Mouse (Mus musculus) adrenal gland, adult (tissue): ENCODE measurements around the gene Ndst2.

Source experiments
- DNase-seq, 2 experiments: peaks; one replicate each; pipeline ENCODE4 v3.0.0; 2022 to 2023; ENCODE audit warnings: low spot score in 1 of 2; ENCODE audit not compliant: inconsistent age in 2 of 2

Ndst2 gene

DNA sequence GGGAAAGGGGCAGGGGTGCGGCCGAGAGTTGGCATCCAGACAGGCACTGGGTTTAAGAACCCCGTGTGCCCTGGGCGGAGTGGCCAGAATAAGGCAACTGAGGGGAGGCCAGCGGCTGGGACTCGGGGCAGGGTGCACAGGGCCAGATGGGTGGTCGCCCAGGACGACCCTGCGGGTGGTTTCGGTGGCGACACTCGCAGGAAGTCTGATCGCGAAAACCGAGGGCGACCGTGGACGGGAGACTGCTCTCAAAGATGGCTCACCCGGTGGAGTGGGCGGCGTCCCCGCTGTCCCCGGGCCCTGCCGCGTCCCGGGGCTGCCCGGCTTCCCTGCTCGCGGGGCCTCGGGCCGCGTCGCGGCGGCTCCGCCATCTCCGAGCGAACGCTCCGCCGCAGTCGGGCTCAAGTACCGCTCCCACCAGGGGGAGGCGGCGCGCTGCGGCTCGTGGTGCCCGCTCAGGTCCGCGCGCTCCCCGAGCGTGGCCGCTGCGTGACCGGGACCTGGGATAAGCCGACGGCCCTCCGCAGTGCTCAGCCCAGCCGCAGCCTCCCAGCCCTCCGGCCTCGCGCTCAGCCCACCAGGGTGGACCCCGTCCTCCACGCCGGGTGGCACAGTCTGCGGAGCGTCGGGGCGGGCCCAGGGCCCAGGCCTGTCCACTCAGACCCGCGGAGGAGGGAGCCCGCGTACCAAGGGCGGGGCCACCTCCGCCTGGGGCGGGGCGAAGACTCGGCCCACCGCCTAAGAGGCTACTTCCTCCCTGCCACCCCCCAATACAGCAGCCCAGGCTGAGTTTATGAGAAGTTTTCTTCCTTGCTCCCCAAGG lies at the start of gene Ndst2:
Gene Ndst2 (minus strand): TSS at position 611 of the 823 bp plus-strand sequence.
- DNase-seq, result peak; percentile 92 to 97

GRCm38 (mm10) chr14:20783526-20783925 lies 49.2 kb upstream of the Ndst2 start:
- DNase-seq, result peak in 1 of 2 experiments; percentile 65

DNA sequence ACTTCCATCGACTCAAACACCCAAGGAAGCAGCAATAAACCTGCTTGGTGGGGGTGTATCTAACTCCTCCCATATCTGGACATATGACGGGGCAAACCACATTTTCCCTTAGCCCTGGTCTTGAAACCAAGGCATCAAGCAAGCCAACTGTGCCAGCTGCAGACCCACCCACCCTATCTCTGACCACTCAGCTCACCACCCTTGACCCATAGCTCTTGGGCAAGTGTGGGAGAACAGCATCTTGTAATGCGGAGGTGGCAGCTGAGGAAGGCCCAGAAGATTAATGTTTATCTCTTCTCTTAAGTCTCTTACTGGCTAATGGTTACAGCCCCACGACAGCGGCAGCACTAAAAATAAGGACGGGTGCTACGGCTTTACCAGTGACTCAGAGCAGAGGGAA lies 48.5 kb upstream of the Ndst2 start:
- DNase-seq, result no peak

DNA sequence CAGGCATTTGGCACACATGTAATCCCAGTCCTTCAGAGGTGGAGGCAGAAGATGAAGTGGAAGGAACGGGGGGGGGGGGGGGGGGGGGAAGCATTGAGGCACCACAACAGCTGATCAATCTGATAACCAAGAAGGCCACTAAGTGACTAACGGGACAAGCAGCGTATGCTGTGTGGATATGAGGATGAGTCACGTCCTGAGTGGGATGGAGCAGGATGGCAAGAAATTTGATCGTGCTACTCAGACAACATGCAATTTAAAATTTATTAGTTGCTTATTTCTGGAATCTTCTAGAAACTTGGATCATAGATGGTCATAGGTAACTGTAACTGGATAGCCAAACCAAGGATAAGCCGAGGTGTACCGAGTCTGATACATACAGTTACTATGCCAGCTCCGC lies 45.9 kb upstream of the Ndst2 start:
- peak; percentile 59 to 77 for DNase-seq

DNA sequence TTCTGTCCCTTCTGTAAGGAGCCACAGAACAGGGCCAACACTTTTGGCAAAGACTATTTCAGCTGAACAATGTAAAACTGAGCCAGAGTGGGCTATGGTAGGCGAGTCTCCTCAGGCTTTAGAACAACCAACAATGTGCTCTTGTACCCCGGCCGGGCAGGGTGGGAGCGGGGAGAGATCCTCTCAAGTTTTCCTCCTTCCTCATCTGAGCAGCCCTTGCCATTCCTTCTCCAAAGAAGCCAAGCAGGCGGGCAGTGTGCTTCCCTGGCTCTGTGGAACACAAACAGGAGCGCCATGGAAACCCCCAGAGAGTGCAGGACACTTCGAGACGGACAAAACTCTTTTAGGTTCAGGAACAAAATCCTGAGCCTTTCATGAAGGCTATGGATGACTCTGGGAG lies 44.1 kb upstream of the Ndst2 start:
- no peak for DNase-seq

- DNase-seq, result peak in 1 of 2 experiments; percentile 56
Observed at GRCm38 (mm10) chr14:20775661-20776060, 41.3 kb upstream of the Ndst2 start.

DNA sequence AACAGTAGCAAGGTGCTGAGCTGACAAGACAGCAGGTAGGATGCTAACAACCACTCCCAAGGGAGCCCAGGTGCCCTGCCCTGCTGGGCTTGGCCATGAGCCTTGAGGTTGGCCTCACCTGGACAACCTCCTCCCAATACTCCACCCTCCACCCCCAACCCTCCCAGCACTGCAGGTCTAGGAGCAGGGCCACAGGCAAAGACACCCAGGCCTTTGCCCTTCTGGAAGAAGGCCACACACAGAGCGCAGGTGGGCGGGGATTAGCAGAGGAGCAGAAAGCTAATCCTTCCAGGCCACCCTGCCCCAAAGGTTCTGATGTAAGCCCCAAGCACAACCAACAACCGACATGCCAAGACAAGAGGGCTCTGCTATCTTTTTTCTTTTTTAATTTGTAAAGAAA lies 39.0 kb upstream of the Ndst2 start:
- DNase-seq, result peak in 1 of 2 experiments; percentile 43

DNA sequence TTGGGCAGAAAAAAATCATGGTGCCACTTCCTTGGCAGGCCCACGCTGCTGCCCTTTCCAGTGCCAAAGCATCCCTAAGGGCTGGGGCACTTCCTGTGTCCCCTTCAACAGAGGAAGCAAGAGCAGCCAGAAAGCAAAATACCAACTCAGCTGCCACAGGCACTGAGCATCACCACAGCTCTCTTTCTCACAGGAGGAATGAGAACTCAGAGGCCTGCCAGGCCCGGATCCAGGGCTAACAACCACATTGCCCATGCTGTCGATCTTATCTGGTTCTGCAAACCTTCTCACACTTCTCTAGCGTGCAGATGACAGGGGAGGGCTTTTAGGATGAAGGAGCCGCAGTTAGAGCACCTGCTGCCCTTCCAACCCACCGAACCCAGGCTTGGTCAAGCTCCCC lies 38.4 kb upstream of the Ndst2 start:
- peak in 1 of 2 experiments; percentile 44 for DNase-seq

- DNase-seq, result no peak
Observed at GRCm38 (mm10) chr14:20771941-20772340, 37.6 kb upstream of the Ndst2 start.

- no peak for DNase-seq
Observed at GRCm38 (mm10) chr14:20768581-20768980, 34.2 kb upstream of the Ndst2 start.

- DNase-seq, result no peak
Observed at GRCm38 (mm10) chr14:20767936-20768335, 33.6 kb upstream of the Ndst2 start.

DNA sequence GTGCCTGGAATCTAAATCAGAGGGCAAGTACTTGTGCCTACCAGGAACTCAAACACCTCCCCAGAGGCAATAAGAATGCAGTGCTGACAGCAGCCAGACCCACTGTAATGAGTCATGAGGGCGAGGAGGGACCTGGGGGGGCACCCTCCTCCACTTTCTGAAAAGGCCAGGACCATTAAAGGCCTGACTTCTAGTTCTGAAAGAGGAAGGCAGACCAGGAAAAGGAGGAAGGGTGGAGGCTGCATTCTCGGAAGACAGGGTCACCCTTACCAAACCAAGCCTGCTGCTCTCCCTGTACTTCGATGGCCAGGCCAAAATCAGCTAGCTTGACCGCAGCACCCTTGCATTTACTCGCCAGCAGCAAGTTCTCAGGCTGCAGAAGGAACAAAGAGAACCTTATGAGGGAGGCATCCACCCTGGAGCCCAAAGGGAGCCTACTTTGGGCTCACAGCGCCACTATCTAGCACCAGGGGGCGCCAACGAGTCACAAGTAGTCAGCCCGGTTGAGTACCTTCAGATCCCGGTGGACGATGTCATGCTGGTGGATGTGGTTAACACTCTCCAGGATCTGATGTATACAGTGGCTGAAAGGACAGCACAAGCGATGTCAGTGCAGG lies 31.4 kb upstream of the Ndst2 start:
- DNase-seq, result peak; percentile 87 to 96

GRCm38 (mm10) chr14:20764942-20765341 lies 30.6 kb upstream of the Ndst2 start:
- DNase-seq, result no peak

DNA sequence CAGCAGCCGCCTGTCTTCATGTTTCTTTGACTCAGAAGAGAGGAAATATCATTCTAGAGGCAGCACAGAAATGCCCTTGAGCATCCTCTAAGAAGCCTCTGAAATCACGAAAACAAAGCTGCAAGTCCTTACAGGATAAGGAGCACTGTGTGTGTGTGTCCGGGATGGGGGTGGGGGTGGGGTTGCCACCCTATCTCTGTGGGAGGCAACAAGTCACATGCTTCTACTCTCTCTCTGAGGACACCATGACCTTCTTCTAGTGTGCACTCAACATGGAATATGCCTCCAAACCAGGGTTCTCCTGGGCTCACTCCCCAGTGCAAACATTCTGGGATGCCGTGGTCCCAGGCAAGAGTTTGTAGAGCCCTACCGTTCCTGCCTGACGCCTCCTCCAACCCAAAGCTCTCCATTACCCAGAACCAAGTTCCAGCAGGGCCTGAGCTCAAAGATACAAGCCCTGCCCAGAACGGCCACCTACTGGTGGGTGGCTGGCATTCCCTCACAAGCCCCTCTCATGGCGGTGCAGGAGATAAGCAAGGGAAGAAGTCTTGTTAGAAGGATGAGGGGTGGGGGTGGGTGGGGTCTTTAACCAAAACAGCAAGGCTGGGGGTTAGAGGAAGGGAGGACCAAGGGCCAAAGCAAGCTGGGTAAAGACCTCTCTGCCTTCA lies 24.5 kb upstream of the Ndst2 start:
- no peak for DNase-seq

DNA sequence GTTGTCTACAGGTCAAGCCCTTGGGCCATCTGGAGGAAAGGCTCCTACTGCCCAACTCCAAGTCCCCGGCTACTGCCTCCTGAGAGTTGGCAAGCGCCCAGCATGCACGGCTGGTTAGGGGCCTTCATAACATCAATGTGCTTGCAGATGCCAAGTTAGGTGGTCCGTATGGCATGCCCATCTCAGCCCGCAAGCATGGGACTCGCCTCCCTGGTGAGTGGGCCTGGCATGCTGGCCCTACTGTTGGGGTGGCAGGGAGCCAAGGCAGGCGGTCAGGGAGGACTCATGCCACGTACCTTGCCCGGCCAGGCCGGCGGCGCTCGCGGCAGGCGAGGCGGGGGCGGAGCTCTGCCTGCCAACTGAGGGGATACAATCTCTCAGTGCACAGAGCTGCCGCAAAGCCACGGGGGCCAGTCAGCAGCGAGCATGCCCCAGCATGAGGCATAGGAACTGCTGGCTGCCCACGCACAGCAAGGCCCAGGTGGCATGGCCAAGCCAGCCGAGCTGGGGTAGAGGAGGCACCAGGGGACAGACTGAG lies 23.1 kb upstream of the Ndst2 start:
- no peak for DNase-seq

DNA sequence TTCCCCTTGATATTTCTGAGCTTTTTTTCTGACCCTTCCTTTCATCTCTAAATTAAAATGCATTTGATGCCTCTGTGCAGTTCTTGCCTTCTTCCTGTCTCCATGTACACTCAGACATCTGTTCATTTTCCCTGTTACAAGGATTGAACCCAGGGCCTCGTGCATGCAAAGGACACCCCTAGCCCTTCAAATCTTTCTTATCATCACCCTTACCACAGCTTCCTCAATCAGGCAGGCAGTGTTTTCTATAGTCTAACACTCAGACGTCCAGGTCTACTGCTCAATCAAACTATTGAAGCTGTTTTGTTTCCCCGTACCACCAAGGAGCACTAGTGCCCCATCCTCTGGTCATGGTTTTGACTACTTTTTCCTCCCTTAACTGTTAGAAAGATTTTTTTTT lies 19.4 kb upstream of the Ndst2 start:
- DNase-seq, result no peak

GRCm38 (mm10) chr14:20750503-20750902 lies 16.1 kb upstream of the Ndst2 start:
- no peak for DNase-seq

DNA sequence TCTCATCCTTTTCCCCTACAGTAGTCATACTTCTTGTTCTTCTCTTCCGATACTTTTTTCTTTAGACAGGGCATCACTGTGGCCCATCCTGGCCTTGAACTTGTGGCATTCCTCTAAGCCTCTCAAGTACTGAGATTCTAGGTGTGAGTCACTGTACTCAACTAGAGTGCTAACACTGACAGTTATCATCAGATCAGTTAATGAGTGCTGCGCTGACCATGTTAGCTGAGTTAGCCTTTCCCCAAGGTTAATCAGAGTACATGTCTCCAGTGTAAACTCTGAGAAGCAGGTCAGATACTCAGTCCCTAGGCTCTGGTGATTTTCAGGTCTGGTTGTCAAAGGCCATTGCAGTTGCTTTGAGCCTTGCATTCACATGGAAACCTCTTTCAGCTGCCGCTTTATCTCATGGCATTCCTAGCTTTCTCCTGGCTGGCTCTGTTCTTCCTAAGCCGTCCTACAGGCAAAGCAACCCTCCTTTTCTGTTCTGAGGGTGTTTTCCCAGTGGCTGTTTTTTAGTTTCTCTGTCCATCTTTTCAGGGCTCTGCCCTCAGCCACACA lies 15.2 kb upstream of the Ndst2 start:
- DNase-seq, result no peak

DNA sequence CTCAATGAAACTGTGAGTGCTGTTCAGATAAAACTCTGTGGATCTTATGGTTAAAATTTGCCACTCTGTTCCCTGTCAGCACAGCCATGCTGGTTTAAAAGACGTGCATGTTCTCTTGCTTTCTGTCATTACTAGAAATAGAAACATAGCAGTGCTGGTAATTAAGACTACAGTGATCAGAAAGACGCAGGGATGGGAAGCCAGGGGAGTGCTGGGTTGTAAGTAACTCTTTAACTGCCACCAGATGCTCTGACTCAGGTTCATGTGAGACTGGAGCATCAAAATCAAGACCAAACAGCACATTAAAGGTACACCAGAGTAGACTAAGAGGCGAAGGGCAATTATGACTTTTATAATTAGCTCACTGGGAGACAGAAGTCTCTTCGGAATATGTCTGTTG lies 14.0 kb upstream of the Ndst2 start:
- no peak for DNase-seq

GRCm38 (mm10) chr14:20746935-20747334 lies 12.6 kb upstream of the Ndst2 start:
- no peak for DNase-seq

GRCm38 (mm10) chr14:20743614-20744013 lies 9.3 kb upstream of the Ndst2 start:
- no peak for DNase-seq
